Mouse (Mus musculus) liver, postnatal 0 days (tissue): ENCODE data around the gene Spg7. TPM values are rescaled to one million over a fixed set of nuclear protein-coding genes. Genes with fewer than 3 reads are reported as not detected.

ENCODE experiments used
- ATAC-seq: fragments of 200-750 bp; cut with Nextera tagmentation; 2 replicates; pipeline ENCODE4 v1.8.0; 2017; ENCODE audit warnings: mild to moderate bottlenecking, moderate library complexity
- DNase-seq: peaks from one replicate; pipeline ENCODE4 v3.0.0-alpha.2; 2016
- H3K27ac ChIP-seq: fragments of 300-500 bp; sonication (generic); 2 replicates; pipeline ENCODE4 v1.5.1; 2014; ENCODE audit warnings: antibody characterized with exemption, moderate library complexity, mild to moderate bottlenecking, low read depth
- H3K27me3 ChIP-seq: fragments of 300-500 bp; sonication (generic); 2 replicates; pipeline ENCODE4 v1.6.1; 2014; ENCODE audit warnings: low read length, control low read depth, mixed read lengths; ENCODE audit not compliant: insufficient read depth
- H3K36me3 ChIP-seq: fragments of 300-500 bp; sonication (generic); replicated peaks from 2 replicates; pipeline ENCODE4 v1.6.1; 2014; ENCODE audit warnings: mild to moderate bottlenecking, control low read depth, low read length, moderate library complexity, mixed read lengths; ENCODE audit not compliant: insufficient read depth
- H3K4me1 ChIP-seq: fragments of 300-500 bp; sonication (generic); 2 replicates; pipeline ENCODE4 v1.6.1; 2014; ENCODE audit warnings: antibody characterized with exemption, mild to moderate bottlenecking, control low read depth; ENCODE audit not compliant: insufficient read depth
- H3K4me2 ChIP-seq: fragments of 300-500 bp; sonication (generic); 2 replicates; pipeline ENCODE4 v1.6.1; 2014; ENCODE audit warnings: low read depth, mild to moderate bottlenecking, low read length, moderate library complexity, mixed read lengths
- H3K4me3 ChIP-seq: fragments of 300-500 bp; sonication (generic); 2 replicates; pipeline ENCODE4 v1.5.1; 2014; ENCODE audit warnings: low read depth, low read length
- H3K9ac ChIP-seq: fragments of 300-500 bp; sonication (generic); replicated peaks from 2 replicates; pipeline ENCODE4 v1.6.1; 2014; ENCODE audit warnings: mild to moderate bottlenecking, moderate library complexity
- H3K9me3 ChIP-seq: fragments of 300-500 bp; sonication (generic); 2 replicates; pipeline ENCODE4 v1.6.1; 2016; ENCODE audit warnings: mild to moderate bottlenecking, control low read depth, low read length, mixed read lengths
- CTCF ChIP-seq: sonication (generic); IDR thresholded peaks from 2 replicates; pipeline ENCODE4 v1.5.1; 2016; ENCODE audit warnings: antibody characterized with exemption, low read depth
- EP300 ChIP-seq: IDR thresholded peaks from 2 replicates; pipeline ENCODE4 v1.6.1; 2016; ENCODE audit warnings: antibody characterized with exemption, low read depth, mild to moderate bottlenecking
- WGBS: fragments of 180-500 bp; shearing (Covaris S2); extraction: QIAGEN DNeasy Blood & Tissue Kit; methylation state at CpG from one replicate; pipeline ENCODE4 v1.1.7; 2014; ENCODE audit not compliant: insufficient replicate concordance; 5-methylcytosine and 5-hydroxymethylcytosine counted together
- polyA plus RNA-seq: library from polyadenylated mRNA; unstranded; fragments of >200 nt; fragmentation: Nextera tagmentation; extraction: Ambion mirVana; gene quantifications from 2 replicates; pipeline ENCODE4 v1.2.1, GENCODE M21; 2015

Gene Spg7
- polyA plus RNA-seq, 1 experiment from 2014 or later = 18.3 TPM

- peaks cover 61% of the 10 kb centered on the region for H3K4me1 ChIP-seq
- DNase-seq = no peak
- 42% methylated on average over 2 of the region's 2 CpGs for WGBS
Observed at GRCm38 (mm10) chr8:123038351-123038750, 24.4 kb upstream of the Spg7 start.

GRCm38 (mm10) chr8:123039376-123040109 lies 23.2 kb upstream of the Spg7 start:
- Histone ChIP-seq H3K9ac (no peak overlapping the region; the same call in 1 of the 2 replicates), H3K27me3 (no peaks in the 10 kb centered on the region), H3K36me3 (no peaks in the 10 kb centered on the region), H3K9me3 (no peaks in the 10 kb centered on the region), H3K27ac (peak overlapping the region; percentile 17; the same call in 1 of the 2 replicates), H3K4me3 (peak overlapping the region; percentile 98), H3K4me2 (peak overlapping the region; percentile 83), H3K4me1 (peaks cover 62% of the 10 kb centered on the region)
- DNase-seq (no peak), ATAC-seq (no peak)
- 78% methylated on average over 11 of the region's 11 CpGs for WGBS
- no peak for TF ChIP-seq CTCF
- TF ChIP-seq EP300 = no peak

More at GRCm38 (mm10) chr8:123038351-123038750, 24.4 kb upstream of the Spg7 start:
- Histone ChIP-seq H3K36me3 (no peaks in the 10 kb centered on the region), H3K4me2 (no peak overlapping the region), H3K9me3 (no peaks in the 10 kb centered on the region), H3K27me3 (no peaks in the 10 kb centered on the region), H3K27ac (0 out of 2 replicates have a peak overlapping the region, but pooled peaks have one; percentile 37), H3K9ac (no peak overlapping the region), H3K4me3 (no peak overlapping the region)
- TF ChIP-seq EP300 (no peak), CTCF (no peak)
- ATAC-seq = no peak

GRCm38 (mm10) chr8:123040110-123040650 lies 22.6 kb upstream of the Spg7 start:
- no peak for DNase-seq
- H3K27ac ChIP-seq = peak overlapping the region; percentile 100
- 11% methylated on average over 4 of the region's 4 CpGs for WGBS

GRCm38 (mm10) chr8:123041008-123041773 lies 21.6 kb upstream of the Spg7 start:
- DNase-seq = peak; percentile 82
- under 1% methylated on average over 59 of the region's 71 CpGs for WGBS
- Histone ChIP-seq H3K9ac (peak overlapping the region; percentile 100), H3K27me3 (no peaks in the 10 kb centered on the region), H3K4me3 (peak overlapping the region; percentile 98), H3K9me3 (no peaks in the 10 kb centered on the region), H3K27ac (peak overlapping the region; percentile 100), H3K4me1 (peaks cover 52% of the 10 kb centered on the region), H3K36me3 (no peaks in the 10 kb centered on the region), H3K4me2 (peak overlapping the region; percentile 83)
- ATAC-seq = no peak
- TF ChIP-seq CTCF (peak; percentile 34), EP300 (no peak)

More at GRCm38 (mm10) chr8:123040110-123040650, 22.6 kb upstream of the Spg7 start:
- TF ChIP-seq EP300 = no peak
- no peak for TF ChIP-seq CTCF
- Histone ChIP-seq H3K4me3 (peak overlapping the region; percentile 98), H3K9ac (peak overlapping the region; percentile 100), H3K4me2 (peak overlapping the region; percentile 83), H3K27me3 (no peaks in the 10 kb centered on the region), H3K36me3 (no peaks in the 10 kb centered on the region), H3K9me3 (no peaks in the 10 kb centered on the region), H3K4me1 (peaks cover 59% of the 10 kb centered on the region)
- ATAC-seq = no peak

- Histone ChIP-seq H3K9ac (peak overlapping the region; percentile 100), H3K4me3 (peak overlapping the region; percentile 98), H3K36me3 (no peaks in the 10 kb centered on the region), H3K4me1 (peaks cover 46% of the 10 kb centered on the region), H3K27ac (peak overlapping the region; percentile 100), H3K9me3 (no peaks in the 10 kb centered on the region), H3K4me2 (peak overlapping the region; percentile 83), H3K27me3 (no peaks in the 10 kb centered on the region)
- TF ChIP-seq EP300 = no peak
- TF ChIP-seq CTCF = no peak
- WGBS = 2% methylated on average over 34 of the region's 60 CpGs
- ATAC-seq (peak; percentile 11), DNase-seq (no peak)
Observed at GRCm38 (mm10) chr8:123041774-123042105, 21.0 kb upstream of the Spg7 start.
